Mouse (Mus musculus): ENCODE data around the gene Id1. TPM values are rescaled to one million over a fixed set of nuclear protein-coding genes. Genes with fewer than 3 reads are reported as not detected.

The Id1 gene
- polyA plus RNA-seq, 1 experiment from 2014 or later, result 107 TPM

DNA sequence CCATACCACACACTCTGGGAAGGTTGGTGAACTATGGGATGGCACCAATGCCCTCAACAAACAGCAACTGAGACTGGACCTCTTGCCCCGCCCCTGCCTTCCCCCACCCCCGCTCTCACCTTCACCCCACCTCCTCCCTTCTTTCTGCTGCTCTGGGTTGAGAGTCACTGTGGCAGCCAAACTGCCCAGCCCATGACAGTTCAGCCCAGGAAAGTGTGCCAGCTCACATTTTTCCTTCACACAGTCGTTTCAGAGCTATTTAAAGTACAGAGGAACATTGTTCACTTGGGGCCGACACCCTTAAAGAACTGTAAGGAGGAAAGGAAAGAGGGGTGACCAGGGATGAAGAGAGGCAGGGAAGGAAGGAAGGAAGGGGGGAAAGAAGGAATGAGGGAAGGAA is 22.3 kb downstream of the Id1 start:
- Histone ChIP-seq H3K4me1 (ENCODE audit: control insufficient read depth, insufficient read depth, low read length) (peaks cover 10% of the 10 kb centered on the region; the same call in 1 of the 2 replicates), H3K9me3 (ENCODE audit: control insufficient read depth, low read length) (no peaks in the 10 kb centered on the region), H3K27me3 (replicated peaks; ENCODE audit: control insufficient read depth, insufficient read depth, low read length) (no peaks in the 10 kb centered on the region), H3K36me3 (ENCODE audit: control insufficient read depth, insufficient read depth, low read length) (no peaks in the 10 kb centered on the region), H3K9ac (ENCODE audit: low read depth, low read length) (no peak overlapping the region), H3K4me2 (ENCODE audit: low read depth, low read length) (no peak overlapping the region), H3K4me3 (ENCODE audit: low read length) (no peak overlapping the region), H3K27ac (ENCODE audit: low read length) (no peak overlapping the region)
- ATAC-seq, result no peak
- whole genome bisulfite sequencing, result 42% methylated on average over 4 of the region's 4 CpGs

DNA sequence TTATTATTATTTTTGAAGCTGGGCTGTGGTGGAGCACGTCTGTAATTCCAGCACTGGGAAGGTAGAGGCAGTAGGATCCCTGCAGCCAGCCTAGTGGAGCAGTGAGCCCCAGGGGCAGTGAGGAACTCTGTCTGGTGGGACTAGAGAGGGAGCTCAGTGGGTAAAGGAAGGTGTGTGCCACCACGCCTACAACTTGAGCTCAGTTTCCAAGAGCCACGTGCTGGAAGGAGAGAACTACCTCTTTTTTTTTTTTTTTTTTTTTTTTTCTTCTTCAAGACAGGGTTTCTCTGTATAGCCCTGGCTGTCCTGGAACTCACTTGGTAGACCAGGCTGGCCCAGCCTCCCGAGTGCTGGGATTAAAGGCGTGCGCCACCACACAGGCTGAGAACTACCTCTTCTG is 27.3 kb downstream of the Id1 start:
- Histone ChIP-seq H3K36me3 (ENCODE audit: control insufficient read depth, insufficient read depth, low read length) (no peaks in the 10 kb centered on the region), H3K4me2 (ENCODE audit: low read depth, low read length) (no peak overlapping the region), H3K4me3 (ENCODE audit: low read length) (no peak overlapping the region), H3K4me1 (ENCODE audit: control insufficient read depth, insufficient read depth, low read length) (peaks cover 20% of the 10 kb centered on the region), H3K27me3 (replicated peaks; ENCODE audit: control insufficient read depth, insufficient read depth, low read length) (no peaks in the 10 kb centered on the region), H3K27ac (ENCODE audit: low read length) (no peak overlapping the region), H3K9me3 (ENCODE audit: control insufficient read depth, low read length) (no peaks in the 10 kb centered on the region), H3K9ac (ENCODE audit: low read depth, low read length) (no peak overlapping the region)
- WGBS, result 76% methylated on average over 6 of the region's 6 CpGs
- ATAC-seq, result no peak

DNA sequence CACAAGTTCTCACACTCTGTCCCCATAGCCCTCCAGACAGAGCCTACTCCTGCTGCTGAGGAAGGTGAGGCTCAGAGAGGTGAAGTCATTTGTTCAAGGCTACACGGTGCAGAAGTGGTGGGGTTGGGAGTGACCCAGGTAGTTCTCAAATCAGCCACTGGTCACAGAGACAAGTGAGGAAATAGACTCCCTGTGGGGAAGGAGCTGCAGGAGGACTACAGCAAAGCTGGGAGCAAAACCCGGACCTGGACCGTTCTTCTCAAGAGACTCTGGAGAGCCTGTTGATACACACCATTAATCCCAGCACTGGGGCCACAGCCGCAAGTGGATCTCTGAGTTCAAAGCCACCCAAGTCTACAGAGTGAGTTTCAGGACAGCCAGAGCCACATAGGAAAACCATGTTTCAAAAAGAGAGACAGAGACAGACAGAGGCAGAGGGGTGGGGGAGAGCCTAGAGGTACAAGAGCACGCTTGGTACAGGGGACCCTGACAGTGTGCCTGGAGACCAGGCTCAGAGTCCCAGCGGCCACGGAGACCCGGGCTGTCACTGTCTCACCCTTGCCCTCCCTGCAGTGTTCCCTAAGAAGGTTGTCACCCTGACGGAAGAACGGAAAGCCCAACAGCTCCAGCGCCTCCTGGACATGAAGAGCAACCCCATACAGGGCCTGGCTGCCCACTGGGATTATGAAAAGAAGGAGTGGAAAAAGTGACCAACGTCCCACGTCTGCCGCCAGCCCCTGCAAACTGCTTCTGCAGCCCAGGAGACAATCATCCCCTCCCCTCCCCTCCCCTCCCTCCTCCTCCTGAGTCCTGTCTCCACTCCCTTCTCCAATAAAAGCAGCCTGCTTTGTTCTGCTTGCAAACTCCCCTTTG is 28.4 kb downstream of the Id1 start:
- peak overlapping the region; percentile 39 for H3K4me2 ChIP-seq (ENCODE audit: low read depth, low read length)
- H3K9me3 ChIP-seq (ENCODE audit: control insufficient read depth, low read length), result no peaks in the 10 kb centered on the region
- peaks cover 20% of the 10 kb centered on the region for H3K4me1 ChIP-seq (ENCODE audit: control insufficient read depth, insufficient read depth, low read length)
- no peaks in the 10 kb centered on the region for H3K36me3 ChIP-seq (ENCODE audit: control insufficient read depth, insufficient read depth, low read length)
- H3K27ac ChIP-seq (ENCODE audit: low read length), result no peak overlapping the region
- peak; percentile 31 for ATAC-seq
- peak overlapping the region; percentile 36; the same call in 1 of the 2 replicates for H3K9ac ChIP-seq (ENCODE audit: low read depth, low read length)
- 16% methylated on average over 14 of the region's 14 CpGs for WGBS
- no peak overlapping the region for H3K4me3 ChIP-seq (ENCODE audit: low read length)
- H3K27me3 ChIP-seq (replicated peaks; ENCODE audit: control insufficient read depth, insufficient read depth, low read length), result no peaks in the 10 kb centered on the region

DNA sequence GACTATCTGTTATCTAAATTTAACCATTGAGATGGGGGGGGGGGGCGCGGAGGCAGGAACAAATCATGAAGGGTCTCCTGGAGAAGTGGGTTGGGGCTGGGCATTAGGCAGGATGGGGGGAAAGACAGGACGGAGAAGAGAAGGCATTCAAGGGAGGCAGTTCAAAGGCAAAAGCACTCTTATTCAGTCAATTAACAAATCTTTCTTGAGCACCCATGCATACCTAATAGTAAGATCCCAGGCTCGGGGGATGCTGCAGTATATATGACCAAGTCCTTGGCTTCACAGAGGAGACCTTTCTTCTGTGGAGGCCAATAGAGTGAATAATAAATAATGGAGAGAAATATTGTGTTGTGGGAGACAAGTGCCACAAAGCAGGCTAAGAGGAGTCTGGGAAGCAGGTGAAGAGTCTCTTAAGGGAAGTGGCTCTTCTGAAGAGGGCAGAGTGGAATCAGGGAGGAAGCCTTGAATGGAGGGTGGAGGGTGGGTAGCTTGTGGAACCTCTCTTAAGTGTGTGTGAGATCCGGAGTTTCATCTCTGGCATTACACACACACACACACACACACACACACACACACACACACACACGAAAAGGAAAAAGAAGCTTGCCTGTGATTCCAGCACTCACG is 29.1 kb downstream of the Id1 start:
- H3K36me3 ChIP-seq (ENCODE audit: control insufficient read depth, insufficient read depth, low read length), result no peaks in the 10 kb centered on the region
- 34% methylated on average over 7 of the region's 7 CpGs for WGBS
- ATAC-seq, result no peak
- peak overlapping the region; percentile 39; the same call in 1 of the 2 replicates for H3K4me2 ChIP-seq (ENCODE audit: low read depth, low read length)
- H3K4me3 ChIP-seq (ENCODE audit: low read length), result no peak overlapping the region
- peaks cover 20% of the 10 kb centered on the region for H3K4me1 ChIP-seq (ENCODE audit: control insufficient read depth, insufficient read depth, low read length)
- H3K9ac ChIP-seq (ENCODE audit: low read depth, low read length), result no peak overlapping the region
- no peaks in the 10 kb centered on the region for H3K27me3 ChIP-seq (replicated peaks; ENCODE audit: control insufficient read depth, insufficient read depth, low read length)
- no peak overlapping the region for H3K27ac ChIP-seq (ENCODE audit: low read length)
- H3K9me3 ChIP-seq (ENCODE audit: control insufficient read depth, low read length), result no peaks in the 10 kb centered on the region

DNA sequence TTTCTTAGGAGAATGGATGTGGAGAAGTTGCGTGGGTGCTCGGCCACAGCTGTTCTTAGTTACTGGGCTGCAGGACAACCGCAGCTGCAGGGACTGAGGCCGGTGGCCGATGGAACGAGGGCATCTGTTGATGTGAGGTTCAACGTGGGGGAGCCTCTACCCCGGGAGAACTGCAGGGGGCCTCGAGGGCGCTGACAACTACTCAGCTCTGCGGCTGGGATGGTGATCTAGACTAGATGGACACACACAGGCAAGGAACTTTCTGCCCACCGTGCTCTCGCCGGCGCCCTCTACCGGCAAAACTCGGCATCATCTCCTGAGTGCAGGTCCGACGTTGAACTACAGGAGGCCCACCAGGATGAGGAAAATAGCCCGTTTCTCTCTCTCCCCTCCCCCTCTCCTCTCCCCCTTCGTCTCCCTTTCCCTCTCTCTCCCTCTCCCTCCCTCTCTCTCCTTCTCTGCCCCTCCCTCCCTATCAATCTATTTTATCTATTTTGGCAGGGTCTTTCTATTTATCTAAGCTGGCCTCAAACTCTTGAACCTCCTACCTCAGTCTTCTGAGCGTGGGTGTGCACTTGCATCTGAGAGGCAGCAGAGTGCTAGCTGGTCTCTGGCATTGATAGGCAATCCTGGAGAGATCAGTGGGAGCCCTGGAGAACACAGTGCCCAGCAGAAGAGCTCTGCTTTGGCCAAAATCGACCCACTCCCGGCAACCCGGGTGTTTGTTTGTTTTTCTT is 30.5 kb downstream of the Id1 start:
- Histone ChIP-seq H3K9ac (ENCODE audit: low read depth, low read length) (peak overlapping the region; percentile 45; the same call in 1 of the 2 replicates), H3K27ac (ENCODE audit: low read length) (no peak overlapping the region), H3K9me3 (ENCODE audit: control insufficient read depth, low read length) (no peaks in the 10 kb centered on the region), H3K27me3 (replicated peaks; ENCODE audit: control insufficient read depth, insufficient read depth, low read length) (no peaks in the 10 kb centered on the region), H3K36me3 (ENCODE audit: control insufficient read depth, insufficient read depth, low read length) (no peaks in the 10 kb centered on the region), H3K4me1 (ENCODE audit: control insufficient read depth, insufficient read depth, low read length) (peaks cover 20% of the 10 kb centered on the region), H3K4me3 (ENCODE audit: low read length) (no peak overlapping the region), H3K4me2 (ENCODE audit: low read depth, low read length) (peak overlapping the region; percentile 32)
- peak; percentile 57 for ATAC-seq
- 16% methylated on average over 25 of the region's 25 CpGs for WGBS

DNA sequence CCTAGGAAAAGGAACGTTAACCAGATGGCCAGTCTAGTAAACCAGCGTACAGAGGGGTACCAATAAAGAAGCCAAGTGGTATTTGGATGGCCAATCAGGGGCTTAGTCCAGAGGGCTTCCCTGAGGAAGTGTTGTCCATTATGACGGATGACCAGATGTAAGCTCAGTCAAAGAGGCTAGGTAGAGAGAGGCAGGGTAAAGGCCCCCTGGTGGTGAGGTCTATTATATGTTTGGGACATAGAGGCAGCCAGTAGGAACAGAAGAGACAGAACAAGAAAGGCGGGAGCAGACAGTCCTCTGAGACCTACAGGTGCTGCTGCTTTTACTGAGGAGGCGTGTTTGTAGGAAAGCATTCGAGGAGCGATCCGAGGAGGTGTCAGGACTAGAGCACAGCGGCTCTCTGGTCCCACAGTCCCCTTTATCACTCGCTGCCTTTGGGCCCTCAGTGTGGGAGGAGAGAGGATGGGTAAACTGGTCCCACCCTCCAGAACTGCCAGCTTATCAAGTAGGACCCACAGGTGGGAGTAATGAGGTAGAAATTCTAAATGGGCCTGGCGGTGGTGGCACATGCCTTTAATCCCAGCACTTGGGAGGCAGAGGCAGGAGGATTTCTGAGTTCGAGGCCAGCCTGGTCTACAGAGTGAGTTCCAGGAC is 31.7 kb downstream of the Id1 start:
- H3K27ac ChIP-seq (ENCODE audit: low read length), result no peak overlapping the region
- WGBS, result 56% methylated on average over 12 of the region's 12 CpGs
- H3K4me3 ChIP-seq (ENCODE audit: low read length), result no peak overlapping the region
- H3K27me3 ChIP-seq (replicated peaks; ENCODE audit: control insufficient read depth, insufficient read depth, low read length), result no peaks in the 10 kb centered on the region
- H3K36me3 ChIP-seq (ENCODE audit: control insufficient read depth, insufficient read depth, low read length), result no peaks in the 10 kb centered on the region
- H3K9me3 ChIP-seq (ENCODE audit: control insufficient read depth, low read length), result no peaks in the 10 kb centered on the region
- ATAC-seq, result peak; percentile 38
- peaks cover 20% of the 10 kb centered on the region for H3K4me1 ChIP-seq (ENCODE audit: control insufficient read depth, insufficient read depth, low read length)
- no peak overlapping the region for H3K4me2 ChIP-seq (ENCODE audit: low read depth, low read length)
- no peak overlapping the region for H3K9ac ChIP-seq (ENCODE audit: low read depth, low read length)

DNA sequence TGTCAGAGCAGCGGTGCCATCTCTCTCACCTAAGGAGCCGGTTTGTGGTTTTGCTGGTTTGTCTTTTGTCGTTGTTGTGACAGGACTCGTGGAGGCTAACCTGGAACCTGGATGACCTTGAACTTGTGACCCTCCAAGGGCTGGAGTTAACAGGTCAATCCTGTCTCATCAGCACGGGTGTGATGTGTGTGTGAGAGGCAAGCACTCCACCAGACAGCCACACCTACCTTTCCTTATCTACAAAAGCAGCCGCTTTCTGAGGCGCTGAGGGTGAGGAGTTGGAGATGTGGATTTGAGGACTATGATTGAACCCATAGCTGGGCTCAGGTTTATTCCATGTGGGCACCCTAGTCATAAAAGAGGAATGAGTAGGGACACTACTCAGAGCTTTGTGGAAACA is 33.6 kb downstream of the Id1 start:
- no peak for ATAC-seq
- Histone ChIP-seq H3K9ac (ENCODE audit: low read depth, low read length) (no peak overlapping the region), H3K27ac (ENCODE audit: low read length) (no peak overlapping the region), H3K9me3 (ENCODE audit: control insufficient read depth, low read length) (no peaks in the 10 kb centered on the region), H3K27me3 (replicated peaks; ENCODE audit: control insufficient read depth, insufficient read depth, low read length) (no peaks in the 10 kb centered on the region), H3K4me2 (ENCODE audit: low read depth, low read length) (no peak overlapping the region), H3K36me3 (ENCODE audit: control insufficient read depth, insufficient read depth, low read length) (no peaks in the 10 kb centered on the region), H3K4me3 (ENCODE audit: low read length) (no peak overlapping the region), H3K4me1 (ENCODE audit: control insufficient read depth, insufficient read depth, low read length) (peaks cover 16% of the 10 kb centered on the region; the same call in 1 of the 2 replicates)
- WGBS, result 66% methylated on average over 7 of the region's 7 CpGs

DNA sequence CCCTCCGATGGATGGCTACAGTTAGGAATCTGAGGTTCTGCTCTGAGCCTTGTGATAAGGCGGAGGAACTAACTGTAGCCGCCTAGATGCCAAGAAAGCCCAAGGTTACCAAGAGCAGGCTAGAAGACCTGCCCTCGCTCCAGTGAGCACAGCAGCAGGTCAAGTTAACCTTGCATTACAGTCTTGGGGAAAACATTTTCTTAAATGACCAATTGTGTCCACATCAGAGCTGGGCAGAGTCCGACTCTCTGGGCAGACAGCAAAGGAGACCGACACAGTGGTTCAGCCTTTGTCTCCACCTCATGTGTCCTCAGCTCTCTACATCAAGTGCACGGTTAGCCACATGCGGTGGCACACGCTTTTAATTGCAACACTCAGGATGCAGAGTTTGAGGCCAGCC is 35.5 kb downstream of the Id1 start:
- Histone ChIP-seq H3K4me2 (ENCODE audit: low read depth, low read length) (no peak overlapping the region), H3K27me3 (replicated peaks; ENCODE audit: control insufficient read depth, insufficient read depth, low read length) (no peaks in the 10 kb centered on the region), H3K4me1 (ENCODE audit: control insufficient read depth, insufficient read depth, low read length) (0 out of 2 replicates have a peak, but pooled peaks cover 3% of the 10 kb centered on the region), H3K36me3 (ENCODE audit: control insufficient read depth, insufficient read depth, low read length) (no peaks in the 10 kb centered on the region), H3K4me3 (ENCODE audit: low read length) (no peak overlapping the region), H3K9me3 (ENCODE audit: control insufficient read depth, low read length) (no peaks in the 10 kb centered on the region), H3K9ac (ENCODE audit: low read depth, low read length) (no peak overlapping the region), H3K27ac (ENCODE audit: low read length) (no peak overlapping the region)
- no peak for ATAC-seq
- 91% methylated on average over 9 of the region's 9 CpGs for WGBS

DNA sequence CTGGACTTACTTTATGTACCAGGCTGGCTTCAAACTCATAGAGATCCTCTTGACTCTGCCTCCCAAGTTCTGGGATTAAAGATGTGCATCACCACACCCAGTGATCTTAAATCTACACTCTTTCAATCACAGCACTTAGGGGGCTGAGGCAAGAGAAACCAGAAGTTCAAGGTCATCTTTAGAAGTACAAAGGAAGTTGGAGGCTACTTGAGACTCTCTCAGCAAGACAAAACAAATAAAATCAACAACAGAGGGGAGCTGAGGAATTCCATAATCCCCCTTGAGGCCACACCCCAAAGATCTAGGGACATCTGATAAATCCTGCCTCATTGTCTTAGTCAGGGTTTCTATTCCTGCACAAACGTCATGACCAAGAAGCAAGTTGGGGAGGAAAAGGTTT is 36.2 kb downstream of the Id1 start:
- 35% methylated on average over 1 of the region's 1 CpGs for WGBS

More for the DNA sequence above, 36.2 kb downstream of the Id1 start:
- Histone ChIP-seq H3K9me3 (ENCODE audit: control insufficient read depth, low read length) (no peaks in the 10 kb centered on the region), H3K4me3 (ENCODE audit: low read length) (no peak overlapping the region), H3K27me3 (replicated peaks; ENCODE audit: control insufficient read depth, insufficient read depth, low read length) (no peaks in the 10 kb centered on the region), H3K4me2 (ENCODE audit: low read depth, low read length) (no peak overlapping the region), H3K4me1 (ENCODE audit: control insufficient read depth, insufficient read depth, low read length) (no peaks in the 10 kb centered on the region), H3K27ac (ENCODE audit: low read length) (no peak overlapping the region), H3K9ac (ENCODE audit: low read depth, low read length) (no peak overlapping the region), H3K36me3 (ENCODE audit: control insufficient read depth, insufficient read depth, low read length) (no peaks in the 10 kb centered on the region)
- no peak for ATAC-seq
